Mouse (Mus musculus): Measurements from ENCODE around the gene Vangl2. TPM values are rescaled to one million over a fixed set of nuclear protein-coding genes. Genes with fewer than 3 reads are reported as not detected.

Gene Vangl2
- total RNA-seq (2023): 1.4 TPM

GRCm38 (mm10) chr1:172028394-172029275 is at the start of gene Vangl2:
Vangl2 (minus strand) TSS chr1:172028444.

DNA sequence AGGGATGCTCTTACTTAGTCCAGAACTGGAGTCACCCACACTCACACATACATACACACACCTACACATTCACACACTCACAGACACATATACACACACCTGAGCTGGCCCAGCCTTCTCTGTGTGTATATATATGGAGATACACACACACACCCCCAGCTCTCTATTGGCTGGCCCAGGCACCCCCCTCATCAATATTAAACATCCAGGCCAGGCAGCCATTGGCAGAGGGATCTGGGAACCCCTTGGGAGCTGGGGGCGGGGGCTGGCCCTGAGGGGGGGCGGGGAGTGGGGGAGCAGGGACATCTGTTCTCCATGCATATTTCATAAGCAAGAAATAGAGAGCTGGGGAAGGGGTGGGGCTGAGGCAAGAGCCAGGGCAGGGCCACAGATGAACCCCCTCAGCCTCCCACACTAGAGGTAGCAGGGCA is 29.3 kb upstream of the Vangl2 start, which contains the start of gene Nhlh1:
Gene Nhlh1, minus strand, starts transcription at position 83 of the 431 bp plus-strand sequence.

Other genes starting within 250 kb of the Vangl2 start
- gene Cd84, start 188.7 kb downstream of the Vangl2 start, total RNA-seq (2023): 110 TPM
- 22.8 TPM for gene Gm10521, start 132.8 kb downstream of the Vangl2 start, total RNA-seq (2023)
- gene Slamf6, start 110.9 kb downstream of the Vangl2 start, total RNA-seq (2023): 101 TPM
- gene Nhlh1, start 29.1 kb upstream of the Vangl2 start, total RNA-seq (2023): not detected
- gene Copa, start 54.1 kb upstream of the Vangl2 start, total RNA-seq (2023): 158 TPM
- 88.7 TPM for gene Ncstn, start 54.4 kb upstream of the Vangl2 start, total RNA-seq (2023)
- gene Pex19, start 98.3 kb upstream of the Vangl2 start, total RNA-seq (2023): 59.1 TPM
- 108 TPM for gene Dcaf8, start 119.6 kb upstream of the Vangl2 start, total RNA-seq (2023)
- gene Pea15a, start 178.4 kb upstream of the Vangl2 start, total RNA-seq (2023): 57.4 TPM
- gene Casq1, start 191.4 kb upstream of the Vangl2 start, total RNA-seq (2023): not detected
- not detected for gene Atp1a4, start 230.0 kb upstream of the Vangl2 start, total RNA-seq (2023)
- 18.8 TPM for gene Igsf8, start 233.2 kb upstream of the Vangl2 start, total RNA-seq (2023)